Mouse (Mus musculus) forebrain, embryonic 10.5 days (tissue): ENCODE measurements around the gene Larp1. TPM values are rescaled to one million over a fixed set of nuclear protein-coding genes. Genes with fewer than 3 reads are reported as not detected.

Source experiments
- DNase-seq: peaks from one replicate; pipeline ENCODE4 v3.0.0-alpha.2; 2017; ENCODE audit warnings: low spot score; ENCODE audit errors: extremely low spot score
- H3K27ac ChIP-seq: fragments of 300-500 bp; sonication (generic); 2 replicates; pipeline ENCODE4 v1.5.1; 2016; ENCODE audit warnings: mild to moderate bottlenecking
- H3K27me3 ChIP-seq: fragments of 300-500 bp; sonication (generic); 2 replicates; pipeline ENCODE4 v1.6.1; 2016; ENCODE audit warnings: mild to moderate bottlenecking; ENCODE audit not compliant: poor library complexity, severe bottlenecking
- H3K36me3 ChIP-seq: fragments of 300-500 bp; sonication (generic); replicated peaks from 2 replicates; pipeline ENCODE4 v1.6.1; 2016; ENCODE audit warnings: mild to moderate bottlenecking, moderate library complexity
- H3K4me1 ChIP-seq: fragments of 300-500 bp; sonication (generic); 2 replicates; pipeline ENCODE4 v1.6.1; 2016
- H3K4me3 ChIP-seq: fragments of 300-500 bp; sonication (generic); 2 replicates; pipeline ENCODE4 v1.5.1; 2016; ENCODE audit warnings: mild to moderate bottlenecking, moderate library complexity
- H3K9me3 ChIP-seq: fragments of 300-500 bp; sonication (generic); 2 replicates; pipeline ENCODE4 v1.6.1; 2016; ENCODE audit warnings: mild to moderate bottlenecking, moderate library complexity
- WGBS: fragments of 180-500 bp; shearing (Covaris S2); methylation state at CpG from one replicate; pipeline ENCODE4 v1.1.7; 2016; 5-methylcytosine and 5-hydroxymethylcytosine counted together
- polyA plus RNA-seq: library from polyadenylated mRNA; unstranded; fragments of >200 nt; fragmentation: Nextera tagmentation; extraction: Ambion mirVana; gene quantifications from 2 replicates; pipeline ENCODE4 v1.2.1, GENCODE M21; 2016

Gene Larp1
- polyA plus RNA-seq, 1 experiment from 2014 or later: 18.6 TPM

DNA sequence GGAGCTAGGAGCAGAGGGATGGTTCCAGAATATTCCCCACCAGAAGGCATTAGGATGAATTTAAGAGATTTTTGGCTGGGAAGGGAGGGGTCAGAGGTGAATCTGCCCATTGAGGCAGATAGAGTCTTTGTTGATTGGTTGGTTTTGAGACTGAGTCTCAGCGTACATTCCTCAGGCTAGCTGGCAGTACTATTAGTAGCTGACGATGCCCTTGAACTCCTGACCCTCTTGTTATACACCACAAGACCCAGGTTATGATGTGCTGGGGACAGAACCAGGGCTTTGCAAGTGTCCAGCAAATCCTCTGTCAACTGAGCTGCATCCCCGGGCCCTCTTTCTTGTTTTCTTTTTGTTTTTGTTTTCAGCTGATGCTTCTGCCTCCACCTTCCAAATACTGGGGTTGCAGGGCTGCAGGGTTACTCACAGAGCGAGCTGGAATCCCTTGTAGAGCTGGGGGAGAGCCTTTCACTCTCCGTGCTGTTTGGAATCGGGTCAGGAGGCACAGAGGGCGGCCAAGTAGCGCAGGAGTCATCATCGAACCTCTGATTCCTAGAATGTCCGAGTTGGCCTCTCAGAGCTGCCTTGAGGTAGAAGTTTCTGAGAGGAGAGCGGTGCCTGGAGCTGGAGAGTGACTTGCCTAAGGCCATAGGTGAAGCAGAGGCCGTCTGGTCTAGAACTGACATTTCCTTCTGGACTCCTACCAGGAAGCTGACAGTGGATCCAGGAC, 27.6 kb upstream of the Larp1 start:
- no peak overlapping the region for H3K4me3 ChIP-seq
- no peak for DNase-seq
- H3K36me3 ChIP-seq: no peaks in the 10 kb centered on the region
- H3K9me3 ChIP-seq: no peaks in the 10 kb centered on the region
- H3K27ac ChIP-seq: no peak overlapping the region
- peaks cover 14% of the 10 kb centered on the region for H3K4me1 ChIP-seq
- no peaks in the 10 kb centered on the region for H3K27me3 ChIP-seq
- 87% methylated on average over 12 of the region's 12 CpGs for WGBS

DNA sequence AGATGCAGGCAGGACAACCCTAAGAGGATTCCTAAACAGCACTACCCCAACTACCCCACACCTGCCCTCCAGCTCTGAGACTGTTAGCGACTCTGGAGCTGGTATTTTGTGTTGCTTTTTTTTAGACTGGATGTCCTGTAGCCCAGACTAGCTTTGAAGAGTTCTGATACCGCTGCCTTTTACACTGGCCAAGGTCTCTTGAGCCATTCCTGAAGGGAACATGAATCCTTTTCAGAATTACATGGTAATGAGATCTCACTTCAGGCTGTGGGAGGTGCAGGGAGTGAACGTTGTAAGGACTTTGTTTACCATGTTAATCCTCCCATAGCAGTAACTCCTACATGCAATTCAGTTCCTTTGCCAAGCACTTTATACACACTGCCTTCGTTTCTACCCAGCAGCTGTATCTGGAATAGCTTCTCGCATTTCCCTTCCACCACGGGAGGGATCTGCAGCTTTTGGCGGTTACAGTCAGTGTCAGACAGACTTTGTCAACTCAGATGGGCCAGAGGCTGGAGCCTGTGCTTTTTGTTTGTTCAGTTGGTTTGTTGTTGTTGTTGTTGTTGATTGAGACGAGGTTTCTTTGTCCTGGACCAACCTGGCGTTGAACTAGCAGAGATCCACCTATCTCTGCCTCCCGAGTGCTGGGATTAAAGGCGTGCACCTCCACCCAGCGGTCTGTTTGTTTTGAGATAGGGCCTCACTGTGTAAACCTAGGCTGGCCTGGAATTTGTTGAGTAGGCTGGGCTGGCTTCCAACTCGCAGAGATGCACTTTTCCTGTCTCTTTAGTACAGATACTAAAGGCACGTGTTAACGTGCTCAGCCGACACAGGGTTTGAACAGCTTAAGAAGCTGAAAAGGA, 25.2 kb upstream of the Larp1 start:
- Histone ChIP-seq H3K27ac (no peak overlapping the region), H3K27me3 (no peaks in the 10 kb centered on the region), H3K9me3 (no peaks in the 10 kb centered on the region), H3K36me3 (no peaks in the 10 kb centered on the region), H3K4me3 (no peak overlapping the region), H3K4me1 (peaks cover 14% of the 10 kb centered on the region)
- DNase-seq: no peak
- WGBS: 60% methylated on average over 16 of the region's 16 CpGs

- Histone ChIP-seq H3K4me3 (no peak overlapping the region), H3K4me1 (peaks cover 14% of the 10 kb centered on the region), H3K9me3 (no peaks in the 10 kb centered on the region), H3K27ac (no peak overlapping the region), H3K27me3 (no peaks in the 10 kb centered on the region), H3K36me3 (no peaks in the 10 kb centered on the region)
- 53% methylated on average over 3 of the region's 3 CpGs for WGBS
- DNase-seq: no peak
Measured at GRCm38 (mm10) chr11:57984343-57984666, 24.6 kb upstream of the Larp1 start.

GRCm38 (mm10) chr11:57985485-57985884, 23.4 kb upstream of the Larp1 start:
- Histone ChIP-seq H3K9me3 (no peaks in the 10 kb centered on the region), H3K4me3 (no peak overlapping the region), H3K27me3 (no peaks in the 10 kb centered on the region)

DNA sequence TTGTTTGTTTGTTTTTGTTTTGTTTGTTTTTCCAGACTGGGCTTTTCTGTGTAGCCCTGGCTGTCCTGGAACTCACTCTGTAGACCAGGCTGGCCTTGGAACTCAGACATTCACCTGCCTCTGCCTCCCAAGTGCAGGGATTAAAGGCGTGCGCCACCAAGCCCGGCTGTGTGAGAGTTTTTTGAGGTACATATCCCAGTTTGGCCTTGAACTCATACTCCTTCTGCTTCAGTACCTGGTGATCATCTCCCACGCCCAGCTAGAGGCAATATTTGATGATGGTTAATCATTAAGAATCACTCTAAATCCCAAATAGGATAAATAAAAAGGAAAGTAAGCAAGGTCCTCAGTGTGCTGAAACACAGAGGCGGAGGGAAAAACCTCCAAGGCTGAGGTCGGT, 22.8 kb upstream of the Larp1 start:
- no peak for DNase-seq
- peaks cover 11% of the 10 kb centered on the region for H3K4me1 ChIP-seq
- H3K36me3 ChIP-seq: no peaks in the 10 kb centered on the region
- no peaks in the 10 kb centered on the region for H3K9me3 ChIP-seq
- no peaks in the 10 kb centered on the region for H3K27me3 ChIP-seq
- no peak overlapping the region for H3K4me3 ChIP-seq
- H3K27ac ChIP-seq: no peak overlapping the region
- WGBS: 95% methylated on average over 6 of the region's 6 CpGs

More at GRCm38 (mm10) chr11:57985485-57985884, 23.4 kb upstream of the Larp1 start:
- 95% methylated on average over 2 of the region's 3 CpGs for WGBS
- no peak for DNase-seq
- no peak overlapping the region for H3K27ac ChIP-seq
- peaks cover 14% of the 10 kb centered on the region for H3K4me1 ChIP-seq
- H3K36me3 ChIP-seq: no peaks in the 10 kb centered on the region

GRCm38 (mm10) chr11:57986456-57986855, 22.4 kb upstream of the Larp1 start:
- H3K27ac ChIP-seq: no peak overlapping the region
- no peaks in the 10 kb centered on the region for H3K27me3 ChIP-seq
- 91% methylated on average over 6 of the region's 6 CpGs for WGBS
- H3K4me1 ChIP-seq: peaks cover 10% of the 10 kb centered on the region
- no peak for DNase-seq
- H3K4me3 ChIP-seq: no peak overlapping the region
- no peaks in the 10 kb centered on the region for H3K9me3 ChIP-seq
- H3K36me3 ChIP-seq: no peaks in the 10 kb centered on the region

DNA sequence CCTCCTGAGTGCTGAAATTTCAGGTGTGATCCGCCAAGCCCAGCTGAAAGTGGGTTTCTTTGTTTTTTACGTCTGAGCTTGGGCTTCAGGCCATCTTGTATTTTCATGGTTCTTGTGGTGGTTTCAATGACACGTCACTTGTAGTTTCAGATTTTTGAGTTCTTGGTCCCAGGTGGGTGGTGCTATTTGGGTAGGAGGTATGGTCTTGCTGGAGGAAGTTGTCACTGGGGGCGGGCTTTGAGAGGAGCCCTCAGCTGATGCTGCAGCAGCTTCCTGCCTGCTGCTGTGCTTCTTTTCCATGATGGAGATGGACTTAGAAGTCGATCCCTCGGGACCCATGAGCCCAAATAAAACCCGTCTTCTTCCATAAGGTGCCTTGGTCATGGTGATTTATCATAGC, 22.0 kb upstream of the Larp1 start:
- DNase-seq: no peak
- Histone ChIP-seq H3K9me3 (no peaks in the 10 kb centered on the region), H3K4me1 (peaks cover 10% of the 10 kb centered on the region), H3K27me3 (no peaks in the 10 kb centered on the region), H3K36me3 (no peaks in the 10 kb centered on the region), H3K27ac (no peak overlapping the region), H3K4me3 (no peak overlapping the region)
- WGBS: 92% methylated on average over 7 of the region's 7 CpGs

- Histone ChIP-seq H3K36me3 (no peaks in the 10 kb centered on the region), H3K4me3 (no peak overlapping the region), H3K27me3 (no peaks in the 10 kb centered on the region), H3K4me1 (peaks cover 7% of the 10 kb centered on the region), H3K27ac (no peak overlapping the region), H3K9me3 (no peaks in the 10 kb centered on the region)
- 85% methylated on average over 7 of the region's 7 CpGs for WGBS
- DNase-seq: no peak
Measured at GRCm38 (mm10) chr11:57998168-57998567, 10.7 kb upstream of the Larp1 start.

DNA sequence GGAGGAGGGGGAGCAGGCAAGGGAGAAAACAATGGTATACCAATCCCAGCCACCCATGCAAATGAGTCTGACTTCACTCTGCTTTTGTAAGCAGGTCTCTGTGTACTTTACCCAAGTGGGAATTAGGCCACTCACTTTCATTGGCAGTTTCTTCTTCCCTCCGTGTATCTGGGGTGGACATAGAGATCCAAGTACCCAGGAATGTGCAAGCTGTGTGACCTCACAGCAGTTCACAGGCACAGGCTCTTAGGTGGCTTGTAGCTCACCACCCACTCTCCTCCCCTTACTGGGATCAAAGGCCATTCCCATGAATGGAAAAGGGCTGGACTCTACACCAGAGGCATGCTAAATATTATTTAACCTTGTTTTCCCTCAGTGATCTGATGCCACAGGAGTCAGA, 10.0 kb upstream of the Larp1 start:
- no peak overlapping the region for H3K4me3 ChIP-seq
- DNase-seq: no peak
- H3K27me3 ChIP-seq: no peaks in the 10 kb centered on the region
- H3K4me1 ChIP-seq: peaks cover 7% of the 10 kb centered on the region
- no peaks in the 10 kb centered on the region for H3K36me3 ChIP-seq
- 9% methylated on average over 1 of the region's 1 CpGs for WGBS
- H3K9me3 ChIP-seq: no peaks in the 10 kb centered on the region
- no peak overlapping the region for H3K27ac ChIP-seq

DNA sequence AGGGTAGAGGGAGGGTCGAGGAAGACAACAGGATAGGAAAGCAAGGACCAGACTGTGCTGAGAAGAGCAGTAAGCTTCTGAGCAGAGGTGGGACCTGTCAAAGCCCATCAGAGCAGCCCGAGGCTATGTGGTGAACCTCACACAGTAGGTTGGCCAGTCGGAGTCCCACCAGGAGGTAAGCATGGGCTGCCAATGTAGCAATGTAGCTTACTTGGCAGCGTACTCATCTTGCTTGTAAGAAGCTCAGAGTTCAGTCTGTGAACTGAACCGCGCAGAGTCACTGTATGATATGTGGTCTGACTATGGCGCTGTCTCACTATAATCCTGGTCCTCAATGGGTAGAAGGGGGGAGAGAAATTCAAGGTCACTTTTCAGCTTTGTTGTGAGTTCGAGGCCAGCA, 5.7 kb upstream of the Larp1 start:
- DNase-seq: no peak
- Histone ChIP-seq H3K27ac (no peak overlapping the region), H3K4me3 (no peak overlapping the region), H3K9me3 (no peaks in the 10 kb centered on the region), H3K36me3 (no peaks in the 10 kb centered on the region), H3K27me3 (no peaks in the 10 kb centered on the region), H3K4me1 (peaks cover 12% of the 10 kb centered on the region)
- 88% methylated on average over 8 of the region's 8 CpGs for WGBS

GRCm38 (mm10) chr11:58003734-58004133, 5.1 kb upstream of the Larp1 start:
- Histone ChIP-seq H3K27ac (no peak overlapping the region), H3K4me1 (peaks cover 15% of the 10 kb centered on the region), H3K27me3 (no peaks in the 10 kb centered on the region), H3K4me3 (no peak overlapping the region), H3K9me3 (no peaks in the 10 kb centered on the region), H3K36me3 (no peaks in the 10 kb centered on the region)
- no peak for DNase-seq
- WGBS: 78% methylated on average over 6 of the region's 6 CpGs

GRCm38 (mm10) chr11:58005110-58005509, 3.8 kb upstream of the Larp1 start:
- Histone ChIP-seq H3K9me3 (no peaks in the 10 kb centered on the region), H3K27ac (no peak overlapping the region), H3K27me3 (no peaks in the 10 kb centered on the region), H3K36me3 (no peaks in the 10 kb centered on the region), H3K4me1 (peaks cover 14% of the 10 kb centered on the region), H3K4me3 (no peak overlapping the region)
- no peak for DNase-seq

- H3K27me3 ChIP-seq: no peaks in the 10 kb centered on the region
- H3K36me3 ChIP-seq: no peaks in the 10 kb centered on the region
- peak overlapping the region; percentile 94 for H3K27ac ChIP-seq
- no peak for DNase-seq
- H3K4me3 ChIP-seq: peak overlapping the region; percentile 97
- WGBS: 21% methylated on average over 5 of the region's 5 CpGs
- peaks cover 35% of the 10 kb centered on the region for H3K4me1 ChIP-seq
- no peaks in the 10 kb centered on the region for H3K9me3 ChIP-seq
Measured at GRCm38 (mm10) chr11:58008013-58008412, 851 bp upstream of the Larp1 start.
